ENCODE assay signal across 9 mouse cellular contexts in the genomic region with DNA sequence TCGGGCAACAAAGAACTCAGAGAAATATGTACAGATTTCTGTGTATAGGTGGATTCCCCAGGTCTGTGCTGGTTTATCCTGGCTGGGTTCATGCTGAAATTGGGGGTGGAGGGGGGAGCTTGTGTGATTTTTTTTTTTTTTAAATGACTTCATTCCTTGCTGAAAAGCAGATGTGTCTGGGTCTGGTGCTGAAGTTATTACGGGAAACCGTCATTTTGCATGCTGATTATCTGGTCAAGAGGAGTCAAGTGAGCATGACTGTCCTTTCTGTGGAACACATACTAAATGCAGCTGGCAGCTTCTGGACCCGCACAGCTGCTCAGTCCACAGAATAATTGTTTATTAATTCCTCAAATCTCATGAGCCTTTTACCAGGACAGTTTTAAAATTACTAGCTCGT.
DNase-seq lines count a peak whose midpoint lies in the region; ATAC-seq and TF ChIP-seq lines count a peak whose summit lies in the region.
"Had no signal": no experiment of that assay in that cellular context is flagged by ENCODE, and none has a peak within 500 bp of the region (broad histone marks: within the 10 kb centered on the region; RNA-seq: fewer than 3 reads in every experiment).

No protein-coding gene starts in this region.

- DNase-seq in embryo, embryonic 10.5 days (ENCODE audit: low spot score): peak; percentile 24
- DNase-seq in embryo, embryonic 10 days (ENCODE audit: low spot score): no peak
- peak; percentile 56 for DNase-seq in lung, embryonic 14.5 days
- no peak for DNase-seq in lung, postnatal 14 days
- DNase-seq in thymus, postnatal 10 days (ENCODE audit: low spot score in 2 of 2): no peak

- WGBS in lung, embryonic 14.5 days: 25% methylated on average over 5 of the region's 5 CpGs
- WGBS in limb, embryonic 12.5 days: 40% methylated on average over 5 of the region's 5 CpGs
- WGBS in stomach, embryonic 16.5 days: 33% methylated on average over 5 of the region's 5 CpGs

- peak overlapping the region; percentile 56 for H3K4me2 ChIP-seq in lung, embryonic 14.5 days
- H3K4me2 ChIP-seq in limb, embryonic 12.5 days: peak overlapping the region; percentile 52
- H3K4me2 ChIP-seq in stomach, embryonic 16.5 days (ENCODE audit: low read depth, low read length): peak overlapping the region; percentile 48
- H3K4me2 ChIP-seq: liver, embryonic 15.5 days had no signal

- H3K27ac ChIP-seq in lung, embryonic 14.5 days (ENCODE audit: low read depth): no peak overlapping the region
- no peak overlapping the region for H3K27ac ChIP-seq in limb, embryonic 12.5 days
- H3K27ac ChIP-seq in stomach, embryonic 16.5 days (ENCODE audit: low read length): no peak overlapping the region
- H3K27ac ChIP-seq: liver, embryonic 15.5 days had no signal

- no peak overlapping the region for H3K9ac ChIP-seq in lung, embryonic 14.5 days
- no peak overlapping the region for H3K9ac ChIP-seq in limb, embryonic 12.5 days (replicated peaks)
- H3K9ac ChIP-seq in stomach, embryonic 16.5 days (ENCODE audit: low read length): no peak overlapping the region
- H3K9ac ChIP-seq: liver, embryonic 15.5 days had no signal

- no peaks in the 10 kb centered on the region for H3K27me3 ChIP-seq in lung, embryonic 14.5 days (ENCODE audit: insufficient read depth, low read length)
- no peaks in the 10 kb centered on the region for H3K27me3 ChIP-seq in limb, embryonic 12.5 days
- H3K27me3 ChIP-seq in stomach, embryonic 16.5 days (ENCODE audit: control insufficient read depth, insufficient read depth, low read length): no peaks in the 10 kb centered on the region
- H3K27me3 ChIP-seq: liver, embryonic 15.5 days had no signal

- no peaks in the 10 kb centered on the region for H3K9me3 ChIP-seq in lung, embryonic 14.5 days (ENCODE audit: low read depth, low read length)
- H3K9me3 ChIP-seq in limb, embryonic 12.5 days: no peaks in the 10 kb centered on the region
- no peaks in the 10 kb centered on the region for H3K9me3 ChIP-seq in stomach, embryonic 16.5 days (replicated peaks; ENCODE audit: control insufficient read depth, low read length)
- H3K9me3 ChIP-seq: liver, embryonic 15.5 days had no signal

- no peak for ATAC-seq in lung, embryonic 14.5 days (ENCODE audit: insufficient read depth)
- no peak for ATAC-seq in limb, embryonic 12.5 days (ENCODE audit: insufficient number of reproducible peaks, insufficient read depth, low FRiP score, low TSS enrichment, low read depth)
- ATAC-seq in stomach, embryonic 16.5 days (ENCODE audit: insufficient read depth, low FRiP score): no peak
- ATAC-seq in megakaryocyte-erythroid progenitor cell, adult 5-6 weeks (replicated peaks; ENCODE audit: low FRiP score, low TSS enrichment, poor library complexity, severe bottlenecking): no peak

- H3K4me1 ChIP-seq in lung, embryonic 14.5 days (ENCODE audit: insufficient read depth): peaks cover 12% of the 10 kb centered on the region
- H3K4me1 ChIP-seq in limb, embryonic 12.5 days (replicated peaks): peaks cover 13% of the 10 kb centered on the region; the same call in 1 of the 2 replicates
- peaks cover 5% of the 10 kb centered on the region; the same call in 1 of the 2 replicates for H3K4me1 ChIP-seq in stomach, embryonic 16.5 days (ENCODE audit: control insufficient read depth, insufficient read depth, low read length)
- H3K4me1 ChIP-seq: liver, embryonic 15.5 days had no signal

- TF ChIP-seq CTCF in lung, embryonic 14.5 days (IDR thresholded peaks at IDR 0.05; ENCODE audit: low read depth): no peak

- peak overlapping the region; percentile 18 for H3K4me3 ChIP-seq in lung, embryonic 14.5 days (ENCODE audit: low read depth, low read length)
- H3K4me3 ChIP-seq in limb, embryonic 12.5 days (replicated peaks): peak overlapping the region; percentile 21; the same call in 1 of the 2 replicates
- H3K4me3 ChIP-seq in stomach, embryonic 16.5 days (replicated peaks; ENCODE audit: low read length): peak overlapping the region; percentile 20
- H3K4me3 ChIP-seq: liver, embryonic 15.5 days had no signal

- no peaks in the 10 kb centered on the region for H3K36me3 ChIP-seq in lung, embryonic 14.5 days (ENCODE audit: insufficient read depth)
- no peaks in the 10 kb centered on the region for H3K36me3 ChIP-seq in limb, embryonic 12.5 days
- H3K36me3 ChIP-seq in stomach, embryonic 16.5 days (ENCODE audit: control insufficient read depth, insufficient read depth, low read length): no peaks in the 10 kb centered on the region
- H3K36me3 ChIP-seq: liver, embryonic 15.5 days had no signal

Comparison
In these comparisons a context has a peak if more than half of its experiments do, and no peak if none do; other contexts are left out.
1. DNase-seq: peak in embryo, embryonic 10.5 days (single experiment) and lung, embryonic 14.5 days (single experiment); none in embryo, embryonic 10 days (single experiment), lung, postnatal 14 days (single experiment) and thymus, postnatal 10 days (0 of 2).
2. Peak in every context shown above with its lines, with median percentiles within 50 percentile points of each other: H3K4me2 ChIP-seq and H3K4me3 ChIP-seq.